Mouse (Mus musculus) brain, adult 2 months (tissue): ENCODE measurements around the gene Olfr1109.

Experiments
- DNase-seq: peaks from one replicate; pipeline ENCODE4 v3.0.0; 2011; ENCODE audit warnings: low read depth, low spot score

Olfr1109 gene

DNA sequence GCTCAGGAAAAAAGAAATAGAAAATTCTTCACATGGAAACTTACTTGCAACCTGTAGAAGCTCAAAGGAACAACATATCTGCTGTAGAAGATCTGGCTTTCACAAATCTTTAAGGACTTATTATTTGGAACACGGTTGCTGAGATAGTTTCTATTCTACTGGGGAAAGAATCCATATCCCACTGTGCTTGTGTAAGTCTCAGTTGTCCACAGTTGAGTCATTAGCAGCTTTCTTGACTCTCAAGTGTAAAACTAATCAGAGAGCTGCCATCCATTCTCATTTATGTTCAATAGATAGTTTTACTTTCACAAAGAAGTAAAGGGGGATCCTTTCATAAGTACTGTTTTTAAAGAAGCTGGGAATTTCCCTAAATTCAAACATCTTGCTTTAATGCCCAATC, at the start of gene Olfr1109:
Olfr1109 (minus strand) TSS at position 101 of the 400 bp plus-strand sequence.
- no peak for DNase-seq

DNA sequence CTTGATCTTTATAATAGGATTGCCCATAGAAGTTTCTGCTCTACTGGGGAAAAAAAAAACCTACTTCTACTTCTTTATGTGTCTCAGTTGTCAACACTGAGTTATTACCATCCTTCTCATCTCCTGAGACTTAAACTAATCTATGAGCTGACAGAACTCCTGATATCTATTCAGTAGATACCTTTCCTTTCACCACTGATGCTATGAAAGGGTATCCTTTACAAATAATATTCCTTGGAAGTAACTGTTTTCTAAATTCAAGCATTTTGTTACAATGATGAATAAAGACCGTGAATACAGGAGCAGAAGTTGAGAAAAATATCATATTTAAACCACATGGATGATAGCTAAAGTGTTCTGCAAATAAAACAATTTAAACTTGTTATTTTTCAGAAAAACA, 44.4 kb upstream of the Olfr1109 start, which contains the start of gene Olfr1110:
Olfr1110 (minus strand) TSS at position 101 of the 400 bp plus-strand sequence.
- DNase-seq, result no peak

DNA sequence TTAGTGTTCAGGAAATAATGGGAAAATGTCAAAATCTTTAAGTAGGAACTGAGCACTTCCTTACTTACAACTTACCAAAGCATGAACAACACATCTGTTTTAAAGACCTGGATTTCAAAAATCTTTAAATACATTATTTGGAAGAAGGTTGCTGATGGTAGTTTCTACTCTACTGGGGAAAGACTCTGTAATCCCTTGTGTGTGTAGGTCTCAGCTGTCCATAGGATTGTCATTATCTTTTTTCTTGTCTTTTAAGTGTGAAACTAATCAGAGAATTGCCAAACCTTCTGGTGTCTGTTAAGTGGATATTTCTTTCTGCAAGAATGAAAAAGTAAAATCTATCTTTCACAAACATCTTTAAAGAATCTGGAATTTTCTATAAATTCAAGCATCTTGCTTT, 18.7 kb upstream of the Olfr1109 start, which contains the start of gene Olfr259:
Olfr259 (minus strand) TSS at position 101 of the 400 bp plus-strand sequence.
- no peak for DNase-seq

- DNase-seq, result no peak
Observed at GRCm38 (mm10) chr2:87075717-87076116, 20.1 kb downstream of the Olfr1109 start, which contains the start of gene Olfr1107. Olfr1107 (minus strand) TSS chr2:87075817.

- no peak for DNase-seq
Observed at GRCm38 (mm10) chr2:87052173-87052572, 43.6 kb downstream of the Olfr1109 start, which contains the start of gene Olfr1106. Olfr1106 (minus strand) TSS chr2:87052273.
